Mouse (Mus musculus) layer of hippocampus, adult 8-10 months (tissue): ENCODE results near the gene Pnmt. TPM values are rescaled to one million over a fixed set of nuclear protein-coding genes. Genes with fewer than 3 reads are reported as not detected.
"Not testable (repeated sequence)": the region's sequence is repeated elsewhere in the genome, so short reads cannot be mapped to it uniquely, and the experiment has no call there.

Source experiments
- DNase-seq, 2 experiments: peaks; one replicate each; pipeline ENCODE4 v3.0.0; 2022; ENCODE audit warnings: low spot score in 2 of 2
- total RNA-seq, 4 experiments: library from RNA; stranded (reverse); gene quantifications; 2 replicates each; pipeline ENCODE4 v1.2.4; 2022

The Pnmt gene
- total RNA-seq, 4 experiments from 2014 or later = 0.37 to 1.5 (median 1.3) TPM; not detected in 1

DNA sequence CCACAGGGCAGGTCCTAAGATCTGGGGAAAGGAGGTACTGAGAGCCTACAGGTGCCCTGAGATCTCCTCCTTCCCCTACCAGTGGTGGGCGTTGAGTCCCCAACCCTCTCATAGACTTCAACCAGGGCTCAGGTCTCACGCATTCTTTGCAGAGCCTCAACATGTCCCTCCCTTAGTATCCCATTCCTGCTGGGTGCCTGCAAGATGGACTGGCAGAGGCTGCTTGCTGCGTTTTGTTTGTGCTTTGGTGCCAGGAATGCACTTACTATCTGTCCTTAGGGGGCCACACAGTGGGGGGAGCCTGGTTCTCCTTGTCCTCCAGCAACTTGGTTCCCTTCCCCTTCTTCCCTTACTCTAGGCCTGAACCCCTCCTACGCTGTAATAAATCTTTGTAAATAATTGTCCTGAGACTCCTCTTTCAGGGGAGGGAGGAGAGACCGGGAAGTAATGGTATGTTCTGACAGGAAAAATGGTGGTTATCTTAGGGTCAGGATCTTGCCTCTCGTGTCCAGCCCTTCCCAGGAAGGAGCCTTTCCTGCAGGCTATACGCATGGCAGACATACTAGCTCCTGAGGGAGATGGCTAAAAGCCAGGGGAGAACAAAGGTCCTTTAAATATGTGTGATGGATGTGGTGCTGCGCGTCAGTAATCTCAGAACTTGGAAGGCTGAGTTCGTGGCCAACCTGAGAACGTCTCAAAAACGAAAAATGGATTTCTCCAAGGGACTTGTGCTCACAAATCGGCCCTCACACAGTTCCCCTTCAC, 28.7 kb upstream of the Pnmt start:
- no peak for DNase-seq

DNA sequence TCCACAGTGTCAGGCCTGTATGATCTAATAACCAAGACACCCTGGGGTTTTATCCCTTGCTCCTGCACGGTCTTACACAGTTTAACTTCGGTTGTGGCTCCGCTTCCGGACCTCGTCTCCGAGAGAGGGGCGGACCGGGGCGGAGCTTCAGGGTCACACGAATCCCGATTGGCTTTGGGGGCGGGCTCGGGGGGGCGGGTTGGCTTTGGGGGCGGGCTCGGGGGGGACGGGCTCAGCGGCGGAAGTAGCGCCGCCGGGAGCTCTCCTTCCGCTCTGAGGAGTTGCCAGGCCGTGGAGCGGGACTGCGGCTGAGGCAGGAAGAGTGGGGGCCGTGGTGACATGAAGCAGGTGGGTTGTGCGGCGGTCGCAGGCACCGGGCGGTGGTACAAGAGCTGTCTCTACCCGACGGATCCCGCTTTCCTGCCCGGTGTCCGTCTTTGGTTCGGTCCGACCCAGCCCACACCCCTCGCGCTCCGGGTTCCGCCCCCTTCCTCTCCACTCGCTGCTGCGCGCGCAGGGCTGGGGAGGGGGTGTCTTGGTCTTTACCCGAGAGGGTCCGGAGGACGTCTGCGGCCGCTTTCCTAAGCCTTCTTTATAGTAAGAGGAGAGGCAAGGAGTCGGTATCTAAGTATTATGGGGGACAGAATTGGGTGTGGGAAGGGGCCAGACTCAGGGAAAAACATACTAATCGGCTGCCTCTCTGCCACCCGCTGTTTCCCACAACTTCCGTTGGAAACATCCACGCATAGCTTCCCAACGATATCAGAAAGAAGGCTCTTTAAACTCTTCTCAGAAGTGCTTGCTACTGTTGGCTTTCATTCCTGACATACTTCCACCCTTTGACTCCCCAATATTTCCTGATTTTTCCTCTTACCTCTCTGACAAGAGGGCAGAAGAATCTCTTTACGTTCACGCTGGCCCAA, 27.8 kb upstream of the Pnmt start, which contains the start of gene Stard3:
Gene Stard3 (plus strand): TSS at position 208 of the 923 bp plus-strand sequence.
- DNase-seq = peak; percentile 69 to 80

DNA sequence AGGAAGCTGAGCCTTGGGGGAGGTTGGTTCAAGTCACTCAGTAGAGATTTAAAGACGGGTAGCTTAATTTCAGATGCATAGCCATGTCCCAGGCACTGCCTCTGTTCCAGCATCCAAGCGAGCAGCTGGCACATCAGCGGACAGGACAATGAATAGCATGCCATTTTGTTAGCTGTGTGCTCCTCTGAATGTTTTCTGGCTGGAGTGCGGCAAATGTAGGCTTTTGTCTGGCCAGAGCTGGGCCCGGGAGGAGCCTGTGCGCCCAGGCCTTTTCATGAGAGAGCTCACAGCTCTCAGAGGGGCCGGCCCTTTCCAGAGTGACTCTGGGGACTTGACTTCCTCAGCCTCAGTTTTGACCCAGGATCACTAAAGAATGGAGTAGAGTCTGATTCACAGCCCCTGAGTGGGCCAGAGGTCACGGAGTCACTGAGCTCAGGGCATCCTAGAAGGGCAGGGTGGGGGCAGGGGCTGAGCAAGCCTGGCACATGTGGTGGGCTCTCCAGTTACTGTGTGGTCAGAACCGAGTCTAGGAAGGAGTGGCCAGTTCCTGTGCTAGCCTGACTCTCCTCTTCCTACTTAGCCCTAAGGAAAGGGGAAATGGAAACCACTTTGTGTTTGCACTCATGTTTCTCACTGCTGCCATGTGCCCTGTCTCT, 25.3 kb upstream of the Pnmt start:
- no peak for DNase-seq

DNA sequence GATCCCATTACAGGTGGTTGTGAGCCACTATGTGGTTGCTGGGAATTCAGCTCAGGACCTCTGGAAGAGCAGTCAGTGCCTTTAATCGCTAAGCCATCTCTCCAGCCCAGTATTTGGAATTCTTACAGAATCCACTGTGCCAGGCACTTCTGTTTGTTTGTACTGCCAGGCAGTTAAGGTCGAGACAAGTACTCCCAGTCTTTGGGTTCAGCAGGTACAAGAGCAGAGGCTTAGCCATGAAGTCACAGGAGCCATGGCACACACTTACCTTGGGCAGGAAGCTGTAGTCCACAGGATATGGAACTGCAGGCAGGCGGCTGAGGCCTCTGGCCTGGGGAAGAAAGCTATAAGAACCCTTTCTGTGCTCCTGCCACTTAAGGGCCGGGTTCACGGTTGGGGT, 22.4 kb upstream of the Pnmt start:
- no peak for DNase-seq

DNA sequence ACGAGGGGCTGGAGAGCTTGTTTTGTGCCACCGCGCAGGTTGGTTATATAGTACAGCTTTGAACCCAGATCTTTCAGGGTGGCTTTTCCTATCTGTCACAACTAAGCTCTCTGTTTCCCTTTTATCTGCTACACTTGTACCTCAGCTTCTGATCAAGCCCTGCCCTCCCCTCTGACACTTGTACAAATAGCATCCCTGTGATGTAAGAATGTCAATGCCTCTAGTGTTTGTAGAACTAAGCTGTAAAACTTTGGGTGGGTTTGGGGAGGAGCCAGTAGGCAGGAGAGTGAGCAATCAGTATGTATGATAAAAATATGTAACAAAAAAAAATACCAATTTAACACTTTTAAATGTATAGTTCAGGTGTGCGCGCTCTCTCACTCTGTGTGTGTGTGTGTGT, 21.8 kb upstream of the Pnmt start:
- no peak for DNase-seq

DNA sequence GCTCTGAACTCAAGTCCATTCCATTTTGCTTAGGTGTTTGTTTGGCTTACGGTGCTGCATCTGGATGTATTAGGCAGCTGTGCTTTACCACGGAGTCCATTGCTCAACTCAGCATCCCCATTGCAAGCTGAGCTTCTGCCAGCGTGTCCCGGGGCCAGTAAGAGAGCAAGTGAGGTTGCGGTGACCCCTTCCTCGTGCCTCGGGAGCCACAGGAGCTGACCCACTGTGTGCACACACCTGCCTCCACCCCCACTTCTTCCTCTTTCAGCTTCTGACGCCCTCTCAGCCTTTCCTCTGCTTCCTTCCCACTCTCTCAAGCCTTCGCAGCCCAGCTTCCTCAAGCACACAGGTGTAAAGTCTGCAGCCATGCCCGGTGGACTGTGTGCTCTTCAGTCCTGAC, 20.0 kb upstream of the Pnmt start:
- DNase-seq = no peak

DNA sequence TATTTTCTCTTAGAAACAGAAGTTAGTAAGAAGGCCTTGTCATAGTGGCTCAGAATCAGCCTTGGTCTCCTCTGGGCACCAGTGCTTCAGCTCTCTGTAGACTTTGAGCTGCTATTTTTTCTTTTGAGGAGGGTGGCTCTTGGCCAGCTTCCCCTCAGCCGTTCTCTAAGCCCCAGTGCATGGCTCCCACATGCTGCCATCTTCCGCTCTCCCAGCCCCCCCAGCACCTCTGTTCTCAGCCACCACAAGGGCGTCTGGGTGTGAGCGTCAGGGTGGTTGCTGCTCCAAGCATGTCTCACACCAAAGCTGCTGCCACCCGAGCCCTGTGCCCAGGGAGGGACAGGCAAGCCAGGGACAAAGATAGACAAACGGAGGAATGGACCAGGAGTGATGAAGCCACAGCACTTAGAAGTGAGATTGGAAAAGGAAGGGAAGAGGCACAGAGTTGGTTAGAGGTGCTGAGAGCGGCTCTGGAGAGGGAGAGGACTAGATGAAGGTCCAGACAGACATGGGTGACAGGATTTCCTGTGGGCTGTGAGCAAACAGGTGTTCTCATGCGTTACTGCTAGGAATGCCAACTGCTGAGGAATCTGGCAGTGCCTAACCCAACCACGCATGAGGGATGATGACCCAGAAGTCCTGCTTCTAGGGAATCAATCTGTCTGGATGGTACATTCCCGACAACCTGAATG, 18.9 kb upstream of the Pnmt start:
- no peak for DNase-seq

DNA sequence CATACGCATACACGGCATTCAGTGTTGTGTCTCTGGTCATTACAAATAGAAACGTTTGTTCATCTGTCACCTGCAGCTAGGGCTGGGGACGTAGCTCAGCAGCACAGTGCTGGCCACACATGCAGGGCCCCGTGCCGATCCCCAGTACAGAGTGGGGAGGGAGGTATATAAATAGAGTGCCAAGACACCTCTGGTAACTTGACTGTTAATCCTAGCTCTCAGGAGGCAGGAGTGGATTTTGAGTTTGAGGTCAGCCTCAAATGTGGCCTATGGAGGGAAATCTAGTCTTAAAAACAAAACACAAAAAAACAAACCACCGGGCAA, 18.4 kb upstream of the Pnmt start:
- DNase-seq = no peak

DNA sequence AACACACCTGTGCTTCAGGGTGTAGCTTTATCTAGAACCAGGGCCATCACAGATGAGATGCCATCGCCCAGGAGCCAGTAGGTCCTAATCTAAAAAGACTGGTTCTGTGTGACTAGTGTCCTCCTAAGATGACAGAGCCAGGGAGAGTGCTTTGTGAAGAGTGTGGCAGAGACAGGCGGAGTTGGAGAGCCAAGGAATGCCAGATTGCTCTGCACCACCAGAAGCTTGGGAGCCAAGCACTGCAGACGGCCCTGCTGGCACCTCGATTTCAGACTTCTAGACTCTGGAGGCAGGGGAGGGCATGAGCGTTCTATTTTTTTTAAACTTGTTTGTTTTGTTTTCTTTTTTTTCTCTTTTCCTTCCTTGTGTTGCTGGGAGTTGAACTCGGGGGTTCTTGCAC, 16.9 kb upstream of the Pnmt start:
- DNase-seq = no peak

DNA sequence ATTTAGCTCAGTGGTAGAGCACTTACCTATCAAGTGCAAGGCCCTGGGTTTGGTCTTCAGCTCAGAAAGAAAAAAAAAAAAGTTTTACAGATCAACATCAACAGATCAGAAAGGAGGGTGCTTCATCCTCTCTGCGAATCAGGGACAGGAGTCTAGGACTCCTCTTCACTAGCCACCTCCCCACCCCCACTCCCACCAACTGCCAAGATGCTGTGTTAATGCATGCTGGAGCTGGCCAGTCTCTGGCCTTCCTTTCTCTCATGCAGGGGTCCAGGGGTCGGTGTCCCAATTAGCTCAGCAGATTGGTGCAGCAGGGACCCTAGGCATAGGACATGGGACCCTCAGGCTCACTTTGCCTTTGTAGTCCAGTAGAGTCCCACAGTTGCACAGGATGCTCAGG, 15.7 kb upstream of the Pnmt start:
- no peak for DNase-seq

DNA sequence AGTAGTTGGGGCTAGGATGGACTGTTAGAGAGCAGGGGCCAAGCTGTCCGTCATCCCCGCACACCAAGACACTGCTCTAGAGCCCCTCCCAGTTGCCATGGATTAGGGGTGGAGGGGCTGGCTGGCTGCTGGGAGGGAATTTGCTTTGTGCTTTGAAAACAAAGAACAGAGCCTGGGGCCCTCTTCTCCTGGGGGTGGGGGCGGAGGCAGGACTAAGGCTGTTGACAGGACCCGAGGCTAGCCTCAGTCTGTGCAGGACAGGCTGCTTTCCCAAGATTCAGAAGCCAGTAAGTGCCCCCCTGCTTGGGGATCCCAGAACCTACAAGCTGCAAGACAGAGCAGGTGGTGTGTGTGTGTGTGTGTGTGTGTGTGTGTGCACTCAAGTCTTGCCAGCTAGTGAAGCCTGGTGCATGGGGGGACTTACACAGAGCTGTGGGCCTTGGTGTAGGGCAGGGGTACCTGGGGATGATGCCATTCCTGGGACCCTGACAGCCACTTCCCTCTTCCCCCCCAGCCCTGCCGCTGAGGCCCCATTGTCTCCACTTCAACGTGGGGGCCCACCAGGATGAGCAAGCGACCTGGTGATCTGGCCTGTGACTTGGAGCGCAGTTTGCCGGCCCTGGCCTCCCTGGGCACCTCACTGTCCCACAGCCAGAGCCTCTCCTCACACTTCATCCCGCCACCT, 14.6 kb upstream of the Pnmt start:
- DNase-seq = no peak

DNA sequence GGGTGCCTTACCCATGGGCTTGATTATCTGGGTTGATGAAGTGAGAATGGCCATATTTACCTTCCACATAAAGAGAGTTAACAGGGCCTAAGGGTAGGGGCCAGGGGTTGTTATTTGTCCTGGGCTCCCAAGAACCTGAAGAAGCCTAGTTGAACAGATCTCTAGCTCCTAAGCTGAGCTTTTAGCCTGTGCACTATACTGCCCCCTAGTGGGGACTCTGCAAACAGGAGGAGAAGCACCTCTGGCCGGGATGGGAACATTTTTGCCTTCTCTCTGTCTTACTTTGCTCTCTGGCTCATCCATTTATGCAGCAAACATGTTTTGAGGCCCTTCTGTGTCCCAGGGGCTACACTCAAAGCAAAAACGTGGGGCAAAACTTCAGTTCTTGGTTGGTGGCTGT, 13.8 kb upstream of the Pnmt start:
- DNase-seq = peak in 1 of 2 experiments; percentile 61

DNA sequence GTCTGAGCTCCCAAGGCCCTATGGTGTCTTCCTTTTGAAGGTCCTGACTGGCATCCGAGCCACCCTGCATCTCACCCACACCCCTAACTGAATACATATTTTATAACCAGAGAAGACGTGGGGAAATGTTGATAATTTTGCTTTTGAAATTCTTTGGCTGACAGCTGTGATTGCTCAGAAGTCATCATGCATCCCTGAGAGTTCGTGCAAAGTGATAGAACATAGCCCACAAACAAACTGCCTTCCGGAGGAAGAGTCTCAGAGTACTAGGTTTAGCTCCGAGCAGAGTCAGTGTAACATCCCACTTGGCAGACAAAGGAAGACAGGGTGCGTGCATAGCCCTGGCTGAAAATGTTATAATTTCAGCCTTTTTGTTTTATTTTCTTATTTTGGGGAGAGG, 13.0 kb upstream of the Pnmt start:
- no peak for DNase-seq

DNA sequence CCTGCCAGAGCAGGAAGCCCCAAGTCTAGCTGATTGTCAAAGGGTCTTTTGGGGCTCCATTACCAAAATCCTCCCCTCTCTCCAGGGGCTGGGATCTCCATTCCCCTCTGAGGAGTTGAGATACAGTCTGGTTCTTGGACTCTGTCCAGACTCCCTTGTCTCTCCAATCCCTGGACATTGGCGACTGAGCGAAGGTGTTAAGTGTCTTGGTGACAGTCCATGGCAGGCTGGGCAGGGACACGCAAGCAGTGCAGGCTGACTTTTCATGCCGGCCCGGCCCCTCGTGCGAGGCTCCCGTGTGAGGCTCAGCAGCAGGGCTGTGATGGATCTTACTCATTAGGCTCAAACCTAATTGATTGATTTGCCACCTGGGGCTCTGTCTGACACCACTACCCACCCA, 12.0 kb upstream of the Pnmt start:
- DNase-seq = no peak

DNA sequence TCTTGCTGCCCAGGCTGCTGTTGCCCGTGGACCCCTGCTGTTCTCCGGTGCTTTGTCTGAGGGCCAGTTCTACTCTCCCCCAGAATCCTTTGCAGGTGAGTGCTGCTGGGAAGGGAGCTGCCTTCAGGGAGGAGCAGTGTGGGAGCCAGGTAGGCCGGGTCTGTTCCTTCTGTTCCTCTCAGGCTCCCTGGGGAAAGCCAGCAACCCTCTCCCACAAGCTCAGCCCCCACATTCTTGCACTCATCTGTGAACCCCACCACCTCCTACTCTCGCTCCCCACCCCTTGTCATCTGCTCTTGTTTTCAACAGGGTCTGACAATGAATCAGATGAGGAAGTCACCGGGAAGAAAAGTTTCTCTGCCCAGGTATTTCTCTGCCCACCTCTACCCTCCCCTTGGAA, 9.5 kb upstream of the Pnmt start:
- DNase-seq = no peak

DNA sequence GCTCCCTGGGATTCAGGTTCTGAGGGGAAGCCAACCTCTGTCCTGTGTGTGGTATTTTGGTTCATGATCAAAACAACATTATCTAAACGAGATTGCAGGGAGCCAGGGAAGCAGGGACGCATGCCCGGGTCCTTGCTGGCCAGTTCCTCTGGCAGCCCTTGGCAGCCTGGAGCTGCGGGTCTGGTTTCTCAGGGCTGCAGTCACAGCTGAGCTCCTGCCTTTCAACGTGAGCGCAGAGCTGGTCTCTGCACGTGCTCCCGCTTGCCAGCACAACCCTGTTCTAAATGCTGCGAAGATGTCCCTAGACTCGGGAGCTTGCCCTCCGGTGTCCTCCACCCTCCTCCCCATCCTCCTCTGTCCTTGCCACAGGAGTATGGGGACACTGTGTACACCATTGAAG, 8.5 kb upstream of the Pnmt start:
- DNase-seq = no peak

DNA sequence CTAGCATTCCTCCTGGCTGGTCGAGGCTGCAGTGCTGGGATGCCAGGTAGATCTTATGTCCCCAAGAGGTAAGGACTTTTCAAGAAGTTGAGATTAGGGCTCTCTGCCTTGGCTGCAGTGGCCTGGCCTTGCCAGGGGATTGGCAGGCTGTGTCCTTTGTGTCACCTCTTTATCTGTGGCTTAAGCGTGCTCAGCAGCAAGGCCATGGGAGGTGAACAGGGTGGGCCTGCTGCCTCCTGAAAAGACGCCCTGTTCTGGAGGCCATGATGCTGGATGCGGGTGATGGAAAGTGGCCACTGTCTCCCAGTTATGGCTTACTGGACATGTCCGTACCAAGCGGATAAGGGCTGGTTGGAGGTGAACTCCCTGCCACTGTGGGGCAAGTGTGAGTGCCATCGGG, 6.9 kb upstream of the Pnmt start:
- DNase-seq = no peak

DNA sequence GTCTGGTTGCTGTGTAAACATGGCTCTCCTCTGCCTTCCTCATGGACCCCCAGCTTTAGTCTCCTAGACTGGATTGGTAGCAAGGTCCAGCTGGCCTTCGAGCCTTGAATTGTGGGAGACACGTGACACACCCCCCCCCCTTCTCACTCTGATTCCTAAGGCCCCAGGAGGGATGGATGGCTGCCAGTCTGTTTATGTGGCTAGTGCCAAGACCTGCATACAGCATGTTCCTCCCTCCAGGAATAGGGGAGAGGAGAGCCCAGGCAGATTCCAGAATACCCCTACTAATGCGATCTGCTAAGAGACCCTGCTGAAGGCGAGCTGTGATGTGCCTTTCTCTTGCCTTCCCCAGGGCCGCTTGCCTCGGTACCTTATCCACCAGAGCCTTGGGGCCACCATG, 6.1 kb upstream of the Pnmt start:
- DNase-seq = no peak

DNA sequence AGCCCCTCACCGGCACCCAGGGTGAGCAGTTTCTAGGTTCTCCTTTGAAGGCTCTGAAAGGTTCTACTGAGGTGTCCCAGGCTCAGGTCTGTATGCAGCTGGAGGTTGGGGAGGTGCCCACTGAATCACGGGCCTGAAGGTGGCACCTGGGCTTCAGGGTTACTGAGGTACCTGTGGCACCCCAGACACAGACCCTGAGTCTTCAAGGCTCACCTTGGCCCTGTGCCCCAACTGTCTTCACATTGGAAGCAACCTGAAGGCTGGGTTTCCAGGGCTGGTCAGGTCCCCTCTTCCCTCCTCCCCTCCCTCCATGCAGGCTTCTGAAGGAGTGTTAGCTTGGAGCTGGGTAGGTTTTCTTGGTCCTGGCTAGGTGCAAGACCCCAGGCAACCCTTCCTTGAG, 4.6 kb upstream of the Pnmt start:
- no peak for DNase-seq

DNA sequence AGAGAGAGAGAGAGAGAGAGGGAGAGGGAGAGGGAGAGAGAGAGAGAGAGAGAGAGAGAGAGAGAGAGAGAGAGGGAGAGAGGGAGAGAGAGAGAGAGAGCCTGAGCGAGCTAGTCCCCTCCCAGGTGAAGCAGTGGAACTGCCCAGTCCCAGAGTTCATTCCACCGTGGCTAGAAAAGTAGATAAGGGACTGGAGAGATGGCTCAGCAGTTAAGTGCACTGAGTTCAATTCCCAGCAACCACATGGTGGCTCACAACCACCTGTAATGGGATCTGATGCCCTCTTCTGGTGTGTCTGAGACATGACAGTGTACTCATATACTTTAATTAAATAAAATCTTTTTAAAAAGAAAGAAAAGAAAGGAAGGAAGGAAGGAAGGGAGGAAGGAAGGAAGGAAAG, 3.8 kb upstream of the Pnmt start:
- DNase-seq = not testable (repeated sequence)
